Mouse (Mus musculus) limb, embryonic 15.5 days (tissue): ENCODE data around the gene Anp32e. TPM values are rescaled to one million over a fixed set of nuclear protein-coding genes. Genes with fewer than 3 reads are reported as not detected.

Experiments used
- ATAC-seq: fragments of 200-750 bp; cut with Nextera tagmentation; 2 replicates; pipeline ENCODE4 v1.8.0; 2017; ENCODE audit warnings: low read depth, moderate TSS enrichment; ENCODE audit not compliant: insufficient number of reproducible peaks, low FRiP score, low TSS enrichment
- H3K27ac ChIP-seq: fragments of 300-500 bp; sonication (generic); 2 replicates; pipeline ENCODE4 v1.5.1; 2015; ENCODE audit warnings: moderate library complexity, mild to moderate bottlenecking, inconsistent platforms
- H3K27me3 ChIP-seq: fragments of 300-500 bp; sonication (generic); 2 replicates; pipeline ENCODE4 v1.6.1; 2015; ENCODE audit warnings: inconsistent platforms
- H3K36me3 ChIP-seq: fragments of 300-500 bp; sonication (generic); 2 replicates; pipeline ENCODE4 v1.6.1; 2015; ENCODE audit warnings: inconsistent platforms
- H3K4me1 ChIP-seq: fragments of 300-500 bp; sonication (generic); 2 replicates; pipeline ENCODE4 v1.6.1; 2015; ENCODE audit warnings: inconsistent platforms
- H3K4me2 ChIP-seq: fragments of 300-500 bp; sonication (generic); 2 replicates; pipeline ENCODE4 v1.6.1; 2015; ENCODE audit warnings: mild to moderate bottlenecking, inconsistent platforms
- H3K4me3 ChIP-seq: fragments of 300-500 bp; sonication (generic); 2 replicates; pipeline ENCODE4 v1.5.1; 2015; ENCODE audit warnings: mild to moderate bottlenecking, inconsistent platforms
- H3K9ac ChIP-seq: fragments of 300-500 bp; sonication (generic); 2 replicates; pipeline ENCODE4 v1.6.1; 2015; ENCODE audit warnings: inconsistent platforms
- H3K9me3 ChIP-seq: fragments of 300-500 bp; sonication (generic); 2 replicates; pipeline ENCODE4 v1.6.1; 2016; ENCODE audit warnings: inconsistent platforms
- WGBS: fragments of 180-500 bp; shearing (Covaris S2); methylation state at CpG from one replicate; pipeline ENCODE4 v1.1.7; 2015; 5-methylcytosine and 5-hydroxymethylcytosine counted together
- polyA plus RNA-seq: library from polyadenylated mRNA; unstranded; fragments of >200 nt; fragmentation: Nextera tagmentation; extraction: Ambion mirVana; gene quantifications from 2 replicates; pipeline ENCODE4 v1.2.1, GENCODE M21; 2015

The Anp32e gene
- polyA plus RNA-seq, 1 experiment from 2014 or later: 177 TPM

GRCm38 (mm10) chr3:95931471-95931870 lies 2.4 kb downstream of the Anp32e start:
- Histone ChIP-seq H3K4me3 (no peak overlapping the region), H3K36me3 (peaks cover 25% of the 10 kb centered on the region), H3K4me2 (no peak overlapping the region), H3K9me3 (no peaks in the 10 kb centered on the region), H3K4me1 (peaks cover 10% of the 10 kb centered on the region; the same call in 1 of the 2 replicates), H3K27me3 (no peaks in the 10 kb centered on the region), H3K9ac (no peak overlapping the region), H3K27ac (no peak overlapping the region)
- 83% methylated on average over 1 of the region's 1 CpGs for WGBS
- ATAC-seq: no peak

DNA sequence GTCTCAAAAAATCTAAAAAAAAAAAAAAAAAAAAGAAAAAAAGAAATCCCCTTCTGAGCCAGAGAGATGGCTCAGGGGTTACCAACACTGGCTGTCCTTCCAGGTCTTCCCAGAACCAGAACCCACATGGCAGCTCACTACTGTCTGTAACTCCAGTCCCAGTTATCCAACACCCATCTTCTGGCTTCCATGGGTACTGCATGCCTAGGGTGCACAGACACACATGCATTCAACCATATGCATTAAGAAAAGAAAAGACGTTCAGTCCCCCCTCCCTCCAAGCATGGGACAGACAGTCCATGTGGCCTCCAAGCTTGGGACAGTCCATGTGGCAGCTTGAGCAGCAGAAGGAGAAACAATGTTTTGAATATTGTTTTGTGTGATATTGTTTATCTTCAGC lies 3.1 kb downstream of the Anp32e start:
- H3K4me1 ChIP-seq: peaks cover 10% of the 10 kb centered on the region; the same call in 1 of the 2 replicates
- H3K4me2 ChIP-seq: no peak overlapping the region
- no peak overlapping the region for H3K9ac ChIP-seq
- no peaks in the 10 kb centered on the region for H3K9me3 ChIP-seq
- H3K27me3 ChIP-seq: no peaks in the 10 kb centered on the region
- H3K4me3 ChIP-seq: no peak overlapping the region
- 44% methylated on average over 1 of the region's 1 CpGs for WGBS
- ATAC-seq: no peak
- H3K36me3 ChIP-seq: peaks cover 31% of the 10 kb centered on the region
- H3K27ac ChIP-seq: no peak overlapping the region

DNA sequence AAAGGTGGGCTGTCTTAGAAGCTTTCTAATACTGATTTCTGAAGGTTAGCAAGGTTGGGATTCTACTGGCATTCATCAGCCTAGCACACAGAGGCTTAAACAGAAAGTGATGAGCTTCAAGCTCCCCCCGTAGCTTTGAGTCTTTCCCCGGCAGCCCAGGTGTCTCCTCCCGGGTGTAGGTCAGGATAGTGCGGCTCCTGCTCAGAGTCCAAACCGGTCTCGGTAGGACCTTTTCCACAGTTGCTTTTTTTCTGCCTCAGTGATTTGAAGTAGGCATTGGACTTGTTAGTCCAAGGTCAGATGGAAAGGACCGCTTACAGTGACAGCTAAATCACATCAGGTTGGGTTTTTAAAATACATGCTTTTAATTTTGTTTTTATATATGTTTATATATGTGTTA lies 3.5 kb downstream of the Anp32e start:
- Histone ChIP-seq H3K27ac (no peak overlapping the region), H3K9ac (no peak overlapping the region), H3K27me3 (no peaks in the 10 kb centered on the region), H3K4me2 (no peak overlapping the region), H3K36me3 (peaks cover 35% of the 10 kb centered on the region), H3K9me3 (no peaks in the 10 kb centered on the region), H3K4me3 (no peak overlapping the region), H3K4me1 (peaks cover 10% of the 10 kb centered on the region; the same call in 1 of the 2 replicates)
- 97% methylated on average over 7 of the region's 7 CpGs for WGBS
- ATAC-seq: no peak

GRCm38 (mm10) chr3:95933111-95933750 lies 4.2 kb downstream of the Anp32e start:
- Histone ChIP-seq H3K27ac (no peak overlapping the region), H3K27me3 (no peaks in the 10 kb centered on the region), H3K4me3 (no peak overlapping the region), H3K36me3 (peaks cover 42% of the 10 kb centered on the region), H3K9me3 (no peaks in the 10 kb centered on the region), H3K4me2 (no peak overlapping the region), H3K4me1 (peaks cover 10% of the 10 kb centered on the region; the same call in 1 of the 2 replicates), H3K9ac (no peak overlapping the region)
- WGBS: 93% methylated on average over 7 of the region's 7 CpGs
- no peak for ATAC-seq

DNA sequence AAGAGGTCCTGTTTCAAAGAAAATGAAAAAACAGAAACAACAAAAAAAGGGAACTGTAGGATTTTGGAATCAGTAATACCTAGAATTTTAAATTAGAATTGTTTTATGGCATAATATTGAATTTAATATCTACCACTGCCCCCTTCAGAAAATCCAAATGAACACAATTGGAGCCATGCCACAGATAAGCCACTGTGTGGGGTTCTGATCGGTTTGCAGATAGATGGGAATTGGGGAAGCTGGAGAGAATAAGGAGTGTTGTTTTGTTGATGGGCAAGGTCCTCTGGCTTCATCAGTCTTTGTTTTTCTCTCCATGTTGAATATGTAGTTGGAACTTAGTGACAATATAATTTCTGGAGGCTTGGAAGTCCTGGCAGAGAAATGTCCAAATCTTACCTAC lies 5.4 kb downstream of the Anp32e start:
- H3K27me3 ChIP-seq: no peaks in the 10 kb centered on the region
- peaks cover 8% of the 10 kb centered on the region; the same call in 1 of the 2 replicates for H3K4me1 ChIP-seq
- no peak overlapping the region for H3K27ac ChIP-seq
- WGBS: 93% methylated on average over 1 of the region's 1 CpGs
- no peak overlapping the region for H3K9ac ChIP-seq
- no peaks in the 10 kb centered on the region for H3K9me3 ChIP-seq
- H3K4me2 ChIP-seq: no peak overlapping the region
- no peak for ATAC-seq
- H3K36me3 ChIP-seq: peaks cover 54% of the 10 kb centered on the region
- H3K4me3 ChIP-seq: no peak overlapping the region

- no peak for ATAC-seq
Observed at GRCm38 (mm10) chr3:95938217-95938616, 9.2 kb downstream of the Anp32e start.

GRCm38 (mm10) chr3:95938835-95939234 lies 9.8 kb downstream of the Anp32e start:
- ATAC-seq: no peak
- no peaks in the 10 kb centered on the region for H3K4me1 ChIP-seq
- H3K27me3 ChIP-seq: no peaks in the 10 kb centered on the region
- H3K9ac ChIP-seq: no peak overlapping the region
- no peaks in the 10 kb centered on the region for H3K9me3 ChIP-seq
- H3K27ac ChIP-seq: no peak overlapping the region
- 95% methylated on average over 15 of the region's 15 CpGs for whole genome bisulfite sequencing
- peaks cover 85% of the 10 kb centered on the region for H3K36me3 ChIP-seq
- H3K4me3 ChIP-seq: no peak overlapping the region
- no peak overlapping the region for H3K4me2 ChIP-seq

More at GRCm38 (mm10) chr3:95938217-95938616, 9.2 kb downstream of the Anp32e start:
- WGBS: 93% methylated on average over 8 of the region's 8 CpGs
- Histone ChIP-seq H3K27ac (no peak overlapping the region), H3K9me3 (no peaks in the 10 kb centered on the region), H3K27me3 (no peaks in the 10 kb centered on the region), H3K36me3 (peaks cover 90% of the 10 kb centered on the region), H3K4me1 (no peaks in the 10 kb centered on the region), H3K9ac (no peak overlapping the region), H3K4me2 (no peak overlapping the region), H3K4me3 (no peak overlapping the region)

DNA sequence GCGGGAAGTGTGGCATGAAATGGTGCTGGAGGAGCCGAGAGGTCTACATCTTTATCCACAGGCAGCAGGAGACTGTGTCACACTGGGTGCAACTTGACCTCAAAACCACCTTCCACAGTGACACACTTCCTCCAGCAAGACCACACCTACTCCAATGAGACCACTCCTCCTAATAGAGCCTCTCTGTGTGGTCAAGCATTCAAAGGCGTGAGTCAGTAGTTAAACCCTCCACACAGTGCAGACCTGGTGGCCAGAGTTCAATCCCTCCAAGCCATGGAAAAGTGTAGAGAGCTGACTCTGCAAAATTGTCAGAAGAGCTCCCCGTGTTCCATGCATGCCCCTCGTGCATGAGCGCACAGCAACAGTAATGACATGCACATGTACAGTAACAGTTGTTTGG lies 13.7 kb downstream of the Anp32e start:
- H3K27me3 ChIP-seq: no peaks in the 10 kb centered on the region
- no peaks in the 10 kb centered on the region for H3K9me3 ChIP-seq
- no peak for ATAC-seq
- H3K4me3 ChIP-seq: no peak overlapping the region
- no peaks in the 10 kb centered on the region for H3K4me1 ChIP-seq
- 72% methylated on average over 6 of the region's 6 CpGs for WGBS
- H3K4me2 ChIP-seq: no peak overlapping the region
- no peak overlapping the region for H3K27ac ChIP-seq
- H3K36me3 ChIP-seq: peaks cover 79% of the 10 kb centered on the region
- H3K9ac ChIP-seq: no peak overlapping the region

DNA sequence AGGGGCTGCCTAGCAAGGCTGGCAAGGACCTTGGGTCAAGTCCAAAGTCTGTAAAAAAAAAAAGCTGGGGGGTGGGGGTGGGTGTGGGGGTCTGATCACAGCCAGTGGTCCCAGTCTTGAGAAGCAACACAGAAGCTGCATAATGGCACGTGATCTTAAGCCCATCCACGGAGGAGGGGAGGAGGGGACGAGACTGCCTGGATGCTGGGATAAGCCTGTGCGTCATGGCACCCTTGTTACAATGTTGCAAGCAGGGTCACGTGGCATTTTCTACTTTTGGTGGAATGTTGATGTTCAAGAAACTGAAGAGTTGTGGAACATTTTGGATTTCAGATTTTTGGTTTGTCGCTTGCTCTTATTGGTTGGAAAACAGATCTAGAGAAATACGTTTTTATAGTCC lies 14.2 kb downstream of the Anp32e start:
- no peak overlapping the region for H3K9ac ChIP-seq
- no peak overlapping the region for H3K4me3 ChIP-seq
- 91% methylated on average over 7 of the region's 7 CpGs for WGBS
- H3K27ac ChIP-seq: no peak overlapping the region
- H3K36me3 ChIP-seq: peaks cover 76% of the 10 kb centered on the region
- no peak overlapping the region for H3K4me2 ChIP-seq
- no peaks in the 10 kb centered on the region for H3K27me3 ChIP-seq
- H3K9me3 ChIP-seq: no peaks in the 10 kb centered on the region
- H3K4me1 ChIP-seq: no peaks in the 10 kb centered on the region
- no peak for ATAC-seq

DNA sequence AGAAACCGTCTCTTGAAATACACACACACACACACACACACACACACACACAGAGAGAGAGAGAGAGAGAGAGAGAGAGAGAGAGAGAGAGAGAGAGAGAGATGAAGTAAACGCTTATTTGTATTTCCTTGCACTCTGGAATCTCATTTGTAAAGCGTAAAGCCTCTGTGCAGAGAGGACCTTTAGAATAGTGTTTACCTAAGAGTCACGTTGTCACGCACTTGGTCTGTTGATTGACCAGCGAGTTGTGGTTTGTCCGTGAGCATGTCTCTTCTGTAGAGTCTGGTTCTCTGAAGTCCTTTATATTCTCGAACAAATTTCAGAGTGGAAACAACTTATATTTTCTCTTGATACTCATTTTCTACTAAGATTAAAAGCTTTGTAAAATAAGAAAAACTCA lies 15.7 kb downstream of the Anp32e start:
- H3K9me3 ChIP-seq: no peaks in the 10 kb centered on the region
- no peak overlapping the region for H3K4me2 ChIP-seq
- no peak overlapping the region for H3K9ac ChIP-seq
- H3K4me1 ChIP-seq: no peaks in the 10 kb centered on the region
- no peaks in the 10 kb centered on the region for H3K27me3 ChIP-seq
- H3K27ac ChIP-seq: no peak overlapping the region
- no peak for ATAC-seq
- H3K36me3 ChIP-seq: peaks cover 66% of the 10 kb centered on the region
- no peak overlapping the region for H3K4me3 ChIP-seq
- WGBS: 87% methylated on average over 8 of the region's 8 CpGs

DNA sequence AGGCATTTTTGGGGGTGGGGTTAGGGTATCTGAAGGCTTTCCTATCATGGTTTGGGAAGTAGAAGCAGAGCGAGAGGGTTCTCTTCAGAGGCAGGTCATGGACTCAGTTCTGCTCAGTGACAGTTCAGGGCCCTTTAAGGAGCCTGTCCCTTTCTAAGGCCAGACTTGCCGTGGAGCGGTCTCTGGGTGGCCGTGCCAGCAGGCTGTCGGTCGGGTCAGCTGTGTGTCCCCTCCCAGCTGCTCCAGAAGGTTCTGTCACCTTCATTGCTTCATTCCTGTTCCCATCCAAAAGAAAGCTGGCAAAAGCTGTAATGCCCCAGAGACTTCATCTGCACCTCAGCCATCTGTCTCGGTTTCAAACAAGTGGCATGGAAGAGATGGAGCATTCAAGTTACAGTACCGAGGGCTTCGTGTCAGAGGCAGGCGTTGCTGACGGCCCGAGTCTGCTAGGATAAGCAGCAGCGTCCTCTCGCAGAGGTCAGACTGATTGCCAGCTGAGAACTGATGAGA lies 16.7 kb downstream of the Anp32e start:
- Histone ChIP-seq H3K4me3 (no peak overlapping the region), H3K27me3 (no peaks in the 10 kb centered on the region), H3K27ac (no peak overlapping the region), H3K9ac (no peak overlapping the region), H3K36me3 (peaks cover 55% of the 10 kb centered on the region), H3K4me1 (no peaks in the 10 kb centered on the region), H3K9me3 (no peaks in the 10 kb centered on the region), H3K4me2 (no peak overlapping the region)
- WGBS: 91% methylated on average over 14 of the region's 14 CpGs
- ATAC-seq: no peak

- ATAC-seq: no peak
- Histone ChIP-seq H3K4me3 (no peak overlapping the region), H3K9me3 (no peaks in the 10 kb centered on the region), H3K36me3 (peaks cover 33% of the 10 kb centered on the region), H3K4me1 (peaks cover 4% of the 10 kb centered on the region; the same call in 1 of the 2 replicates), H3K27ac (no peak overlapping the region), H3K4me2 (no peak overlapping the region), H3K9ac (no peak overlapping the region), H3K27me3 (no peaks in the 10 kb centered on the region)
- WGBS: 81% methylated on average over 5 of the region's 5 CpGs
Observed at GRCm38 (mm10) chr3:95948325-95948724, 19.3 kb downstream of the Anp32e start.
